Comparison of ENCODE assay signal across 24 mouse cellular contexts in the genomic region with DNA sequence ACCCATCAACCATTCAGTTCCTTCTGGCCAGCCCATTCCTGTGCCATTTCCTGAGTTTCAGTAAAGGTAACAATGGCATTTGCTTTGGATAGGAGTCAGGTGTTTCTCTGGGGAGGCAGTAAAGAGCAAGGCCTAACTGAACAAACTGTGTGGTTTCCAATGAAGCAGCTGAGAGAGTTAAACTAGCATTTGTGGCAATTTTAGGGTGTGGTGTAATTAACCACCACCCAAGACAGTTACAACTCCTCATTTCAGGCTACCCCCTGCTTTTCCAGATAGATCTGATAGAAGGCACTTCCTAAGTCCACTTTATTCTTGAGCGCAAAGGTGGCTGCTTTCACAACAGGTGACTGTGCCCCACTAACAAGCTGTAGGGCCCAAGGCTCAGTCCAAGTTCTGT. TPM values are rescaled to one million over a fixed set of nuclear protein-coding genes. Genes with fewer than 3 reads are reported as not detected.
A peak's percentile ranks its signal among the peaks of the same experiment; 100 is the strongest.
DNase-seq lines count a peak whose midpoint lies in the region; ATAC-seq and TF ChIP-seq lines count a peak whose summit lies in the region.
"Had no signal": no experiment of that assay in that cellular context is flagged by ENCODE, and none has a peak within 500 bp of the region (broad histone marks: within the 10 kb centered on the region; RNA-seq: fewer than 3 reads in every experiment).

No protein-coding gene starts in this region.

- H3K4me3 ChIP-seq in liver, adult 2 months (ENCODE audit: insufficient read depth, low read depth, low read length) = no peak overlapping the region
- H3K4me3 ChIP-seq in liver, embryonic 11.5 days (ENCODE audit: low read depth, low read length) = no peak overlapping the region
- no peak overlapping the region for H3K4me3 ChIP-seq in CH12.LX (replicated peaks in 1 of 3; ENCODE audit: low read depth in 2 of 3, low read length in 2 of 3, poor library complexity in 1 of 3)
- no peak overlapping the region for H3K4me3 ChIP-seq in liver, embryonic 14.5 days (ENCODE audit: insufficient read depth in 1 of 2, low read depth in 2 of 2, low read length in 2 of 2)
- no peak overlapping the region for H3K4me3 ChIP-seq in small intestine, adult 2 months (ENCODE audit: low read depth, low read length)
- H3K4me3 ChIP-seq in stomach, postnatal 0 days (ENCODE audit: low read depth, low read length) = no peak overlapping the region
- H3K4me3 ChIP-seq: forebrain, embryonic 13.5 days; limb, embryonic 10.5 days; limb, embryonic 15.5 days; midbrain, embryonic 13.5 days had no signal

- no peaks in the 10 kb centered on the region for H3K36me3 ChIP-seq in liver, adult 2 months (ENCODE audit: control insufficient read depth, insufficient read depth, low read length)
- no peaks in the 10 kb centered on the region for H3K36me3 ChIP-seq in liver, embryonic 11.5 days (ENCODE audit: control insufficient read depth, insufficient read depth, low read length)
- H3K36me3 ChIP-seq in CH12.LX (replicated peaks in 1 of 2; ENCODE audit: control insufficient read depth in 1 of 2, insufficient read depth in 1 of 2, low read length in 1 of 2) = peaks cover 3 to 6% of the 10 kb centered on the region in 2 experiments
- no peaks in the 10 kb centered on the region for H3K36me3 ChIP-seq in liver, embryonic 14.5 days (replicated peaks; ENCODE audit: control insufficient read depth, insufficient read depth, low read depth)
- no peaks in the 10 kb centered on the region for H3K36me3 ChIP-seq in small intestine, adult 2 months (ENCODE audit: control insufficient read depth, insufficient read depth, low read length)
- H3K36me3 ChIP-seq in stomach, postnatal 0 days (ENCODE audit: control insufficient read depth, insufficient read depth, low read length) = no peaks in the 10 kb centered on the region
- H3K36me3 ChIP-seq: limb, embryonic 10.5 days; limb, embryonic 15.5 days; midbrain, embryonic 13.5 days had no signal

- H3K27ac ChIP-seq in liver, adult 2 months (replicated peaks; ENCODE audit: insufficient read depth, low read depth, low read length) = peak overlapping the region; percentile 51; the same call in 1 of the 2 replicates
- H3K27ac ChIP-seq in liver, embryonic 11.5 days (ENCODE audit: low read depth, low read length) = no peak overlapping the region
- peak overlapping the region; percentile 0; the same call in 1 of the 2 replicates for H3K27ac ChIP-seq in CH12.LX (ENCODE audit: insufficient read depth, low read depth)
- no peak overlapping the region for H3K27ac ChIP-seq in liver, embryonic 14.5 days
- H3K27ac ChIP-seq in small intestine, adult 2 months (ENCODE audit: insufficient read depth, low read depth, low read length) = peak overlapping the region; percentile 64
- H3K27ac ChIP-seq in stomach, postnatal 0 days (replicated peaks) = no peak overlapping the region
- H3K27ac ChIP-seq: forebrain, embryonic 13.5 days; hindbrain, postnatal 0 days; limb, embryonic 10.5 days; limb, embryonic 15.5 days; midbrain, embryonic 13.5 days had no signal

- TF ChIP-seq CTCF in liver, adult 2 months (IDR thresholded peaks at IDR 0.05; ENCODE audit: low read depth, low read length) = no peak
- no peak for TF ChIP-seq CTCF in CH12.LX (conservative IDR thresholded peaks at IDR 0.05 in 1 of 2, IDR thresholded peaks at IDR 0.05 in 1 of 2; ENCODE audit: low read depth in 2 of 2, low read length in 2 of 2)
- TF ChIP-seq CTCF in liver, embryonic 14.5 days (IDR thresholded peaks at IDR 0.05; ENCODE audit: low read depth) = no peak
- no peak for TF ChIP-seq CTCF in small intestine, adult 2 months (IDR thresholded peaks at IDR 0.05; ENCODE audit: extremely low read depth, insufficient read length, insufficient replicate concordance, low read depth, low read length)
- TF ChIP-seq CTCF in stomach, postnatal 0 days (IDR thresholded peaks at IDR 0.05; ENCODE audit: low read depth) = no peak

- no peak overlapping the region for H3K4me2 ChIP-seq in liver, embryonic 11.5 days
- H3K4me2 ChIP-seq in CH12.LX (ENCODE audit: insufficient read depth, low read depth, poor library complexity, severe bottlenecking) = no peak overlapping the region
- H3K4me2 ChIP-seq in liver, embryonic 14.5 days (ENCODE audit: low read depth) = peak overlapping the region; percentile 8; the same call in 1 of the 2 replicates
- no peak overlapping the region for H3K4me2 ChIP-seq in stomach, postnatal 0 days (replicated peaks; ENCODE audit: low read depth)
- H3K4me2 ChIP-seq: forebrain, embryonic 13.5 days; limb, embryonic 15.5 days; lung, embryonic 14.5 days; midbrain, embryonic 13.5 days had no signal

- dilution Hi-C loops in CH12.LX (cut with MboI; ENCODE audit: extremely low pct_ligation_motif_present, extremely low pct_unique_long_range_greater_than_20kb, low sequenced_read_pairs) = no loop called here

- H3K4me1 ChIP-seq in liver, adult 2 months (ENCODE audit: control insufficient read depth, insufficient read depth, low read length) = peaks cover 49% of the 10 kb centered on the region
- H3K4me1 ChIP-seq in liver, embryonic 11.5 days (replicated peaks; ENCODE audit: control insufficient read depth, insufficient read depth, low read length) = peaks cover 24% of the 10 kb centered on the region
- H3K4me1 ChIP-seq in CH12.LX (ENCODE audit: control insufficient read depth in 1 of 2, insufficient read depth in 2 of 2) = peaks cover 19 to 66% of the 10 kb centered on the region in 2 experiments
- H3K4me1 ChIP-seq in liver, embryonic 14.5 days (replicated peaks; ENCODE audit: control insufficient read depth in 2 of 2, insufficient read depth in 2 of 2, low read length in 1 of 2) = peaks cover 7 to 20% of the 10 kb centered on the region in 2 experiments; a peak in 3 of 4 replicates
- peaks cover 13% of the 10 kb centered on the region; the same call in 1 of the 2 replicates for H3K4me1 ChIP-seq in small intestine, adult 2 months (ENCODE audit: control insufficient read depth, insufficient read depth, insufficient read length, low read length)
- no peaks in the 10 kb centered on the region for H3K4me1 ChIP-seq in stomach, postnatal 0 days (replicated peaks; ENCODE audit: control insufficient read depth, insufficient read depth)
- H3K4me1 ChIP-seq: midbrain, embryonic 13.5 days had no signal

- no peak for TF ChIP-seq POLR2A in liver, adult 2 months (IDR thresholded peaks at IDR 0.05; ENCODE audit: extremely low read depth, insufficient read depth, low read length)
- TF ChIP-seq POLR2A in CH12.LX (IDR thresholded peaks at IDR 0.05; ENCODE audit: low read depth, low read length) = no peak
- TF ChIP-seq POLR2A in small intestine, adult 2 months (IDR thresholded peaks at IDR 0.05; ENCODE audit: low read depth, low read length) = no peak

- no peak for TF ChIP-seq EP300 in CH12.LX (IDR thresholded peaks at IDR 0.05; ENCODE audit: low read length)
- TF ChIP-seq EP300 in liver, embryonic 14.5 days (IDR thresholded peaks at IDR 0.05; ENCODE audit: low read depth) = peak; percentile 17; the same call in 1 of the 2 replicates
- TF ChIP-seq EP300 in stomach, postnatal 0 days (optimal IDR thresholded peaks at IDR 0.05) = no peak

- no peak for DNase-seq in liver, adult 2 months (ENCODE audit: extremely low read depth, low read depth, low spot score)
- no peak for DNase-seq in liver, embryonic 11.5 days (ENCODE audit: low spot score)
- no peak for DNase-seq in CH12.LX (ENCODE audit: extremely low read depth)
- DNase-seq in liver, embryonic 14.5 days (ENCODE audit: low read depth in 3 of 3, low spot score in 3 of 3) = no peak
- DNase-seq in adrenal gland, postnatal 36 days = no peak
- no peak for DNase-seq in stomach, postnatal 0 days (ENCODE audit: low spot score)
- DNase-seq: adrenal gland, adult 8-10 months; cerebellum, adult 8-10 months; cerebellum, postnatal 25 days; heart, postnatal 14 days; kidney, adult 9 months; kidney, postnatal 10 days; layer of hippocampus, postnatal 36 days; lung, embryonic 14.5 days; lung, postnatal 14 days; thymus, postnatal 25 days had no signal

- H3K9me3 ChIP-seq in liver, embryonic 11.5 days (ENCODE audit: control insufficient read depth, low read length) = no peaks in the 10 kb centered on the region
- H3K9me3 ChIP-seq in CH12.LX (replicated peaks; ENCODE audit: low read length) = no peaks in the 10 kb centered on the region
- no peaks in the 10 kb centered on the region for H3K9me3 ChIP-seq in liver, embryonic 14.5 days (ENCODE audit: control insufficient read depth, low read length)
- no peaks in the 10 kb centered on the region for H3K9me3 ChIP-seq in stomach, postnatal 0 days (ENCODE audit: control insufficient read depth, low read length)
- H3K9me3 ChIP-seq: forebrain, embryonic 13.5 days; limb, embryonic 10.5 days; limb, embryonic 15.5 days; midbrain, embryonic 13.5 days had no signal

- in situ Hi-C loops in CH12.LX (cut with MboI; ENCODE audit: low pct_ligation_motif_present, low pct_unique_long_range_greater_than_20kb, low sequenced_read_pairs) = no loop called here

- WGBS in liver, adult 2 months = 44% methylated on average over 1 of the region's 1 CpGs
- WGBS in liver, embryonic 11.5 days = 61% methylated on average over 1 of the region's 1 CpGs
- 13% methylated on average over 1 of the region's 1 CpGs for WGBS in liver, embryonic 14.5 days (ENCODE audit: insufficient replicate concordance)
- WGBS in small intestine, adult 2 months = 30% methylated on average over 1 of the region's 1 CpGs
- 84% methylated on average over 1 of the region's 1 CpGs for WGBS in stomach, postnatal 0 days

- peaks cover 60% of the 10 kb centered on the region for H3K79me2 ChIP-seq in liver, adult 2 months (ENCODE audit: control insufficient read depth, insufficient read depth, low read length)
- H3K79me2 ChIP-seq in CH12.LX (replicated peaks; ENCODE audit: control insufficient read depth, extremely low read depth, insufficient read depth, poor library complexity, severe bottlenecking) = peaks cover 94% of the 10 kb centered on the region

- no peak for TF ChIP-seq RAD21 in CH12.LX (IDR thresholded peaks at IDR 0.05; ENCODE audit: low read depth, low read length)

- no peak for ATAC-seq in liver, embryonic 11.5 days (replicated peaks; ENCODE audit: low FRiP score)
- ATAC-seq in liver, embryonic 14.5 days (ENCODE audit: insufficient read depth) = peak; percentile 35; the same call in 1 of the 2 replicates
- ATAC-seq in stomach, postnatal 0 days (ENCODE audit: low FRiP score, low TSS enrichment) = no peak
- ATAC-seq: activated CD4-positive, CD25-positive, alpha-beta regulatory T cell, adult 4 months; forebrain, embryonic 13.5 days; hindbrain, postnatal 0 days; intestine, postnatal 0 days; midbrain, embryonic 13.5 days had no signal

- H3K27me3 ChIP-seq in liver, adult 2 months (ENCODE audit: control insufficient read depth, insufficient read depth, low read length) = no peaks in the 10 kb centered on the region
- H3K27me3 ChIP-seq in liver, embryonic 11.5 days (replicated peaks; ENCODE audit: control insufficient read depth, insufficient read depth, low read length) = no peaks in the 10 kb centered on the region
- no peaks in the 10 kb centered on the region for H3K27me3 ChIP-seq in CH12.LX (replicated peaks)
- H3K27me3 ChIP-seq in liver, embryonic 14.5 days (ENCODE audit: control insufficient read depth, insufficient read depth, low read length) = no peaks in the 10 kb centered on the region
- no peaks in the 10 kb centered on the region for H3K27me3 ChIP-seq in small intestine, adult 2 months (ENCODE audit: control insufficient read depth, insufficient read depth, low read length)
- H3K27me3 ChIP-seq in stomach, postnatal 0 days (ENCODE audit: control insufficient read depth, insufficient read depth, low read length) = no peaks in the 10 kb centered on the region
- H3K27me3 ChIP-seq: forebrain, embryonic 13.5 days; limb, embryonic 15.5 days; midbrain, embryonic 13.5 days had no signal

- no peak overlapping the region for H3K9ac ChIP-seq in liver, adult 2 months (ENCODE audit: low read depth, low read length)
- no peak overlapping the region for H3K9ac ChIP-seq in liver, embryonic 11.5 days (ENCODE audit: low read depth, low read length)
- no peak overlapping the region for H3K9ac ChIP-seq in CH12.LX (ENCODE audit: insufficient read depth, low read depth)
- 0 out of 2 replicates have a peak overlapping the region, but pooled peaks have one; percentile 9 for H3K9ac ChIP-seq in liver, embryonic 14.5 days (replicated peaks)
- no peak overlapping the region for H3K9ac ChIP-seq in stomach, postnatal 0 days (ENCODE audit: low read length)
- H3K9ac ChIP-seq: forebrain, embryonic 13.5 days; limb, embryonic 15.5 days; lung, embryonic 14.5 days; midbrain, embryonic 13.5 days had no signal

RNA-seq across cellular contexts. Expression of a gene that starts 19.1 kb away (rescaled TPM):
- total RNA-seq in liver, adult 2 months (2014; rRNA removed) = 18.2 and 24.1 TPM in 2 replicates
- polyA plus RNA-seq in liver, adult 2 months (2012; rRNA removed) = 36.3 and 52.8 TPM in 2 replicates
- polyA plus RNA-seq in liver, embryonic 11.5 days (2014; fragmentation: Nextera tagmentation; extraction: Ambion mirVana) = 6.3 and 7.5 TPM in 2 replicates
- 15.2 and 21.7 TPM in 2 replicates for total RNA-seq in CH12.LX (2012; rRNA removed)
- total RNA-seq in CH12.LX (2014; rRNA removed) = 3.0 TPM in 2 replicates
- polyA plus RNA-seq in CH12.LX (2012; ENCODE audit: insufficient read length, low read depth) = 6.9 and 7.7 TPM in 2 replicates
- 4.3 and 4.6 TPM in 2 replicates for polyA plus RNA-seq in liver, embryonic 14.5 days (2012; rRNA removed)
- polyA plus RNA-seq in liver, embryonic 14.5 days (2014; fragmentation: Nextera tagmentation; extraction: Ambion mirVana) = 2.9 and 3.3 TPM in 2 replicates
- polyA plus RNA-seq in small intestine, adult 2 months (2012; rRNA removed) = 14.2 and 31.2 TPM in 2 replicates
- total RNA-seq in adrenal gland, postnatal 36 days (2021) = 100 to 1,000 TPM; 121 to 160 TPM
- 3.0 and 3.7 TPM in 2 replicates for polyA plus RNA-seq in stomach, postnatal 0 days (2015; fragmentation: Nextera tagmentation; extraction: Ambion mirVana)

Comparison
In these comparisons a context has a peak if more than half of its experiments do, and no peak if none do; other contexts are left out.
1. H3K27ac ChIP-seq: peak in liver, adult 2 months (single experiment), CH12.LX (single experiment) and small intestine, adult 2 months (single experiment); none in liver, embryonic 11.5 days (single experiment), liver, embryonic 14.5 days (single experiment) and stomach, postnatal 0 days (single experiment).